Mouse (Mus musculus): ENCODE measurements at regions not wholly inside any gene's neighbourhood (a gene's known extent, or its start where the extent isn't known, plus 50 kb on each side); places are given as distances from the start of the nearest gene placed in this dataset.

DNA sequence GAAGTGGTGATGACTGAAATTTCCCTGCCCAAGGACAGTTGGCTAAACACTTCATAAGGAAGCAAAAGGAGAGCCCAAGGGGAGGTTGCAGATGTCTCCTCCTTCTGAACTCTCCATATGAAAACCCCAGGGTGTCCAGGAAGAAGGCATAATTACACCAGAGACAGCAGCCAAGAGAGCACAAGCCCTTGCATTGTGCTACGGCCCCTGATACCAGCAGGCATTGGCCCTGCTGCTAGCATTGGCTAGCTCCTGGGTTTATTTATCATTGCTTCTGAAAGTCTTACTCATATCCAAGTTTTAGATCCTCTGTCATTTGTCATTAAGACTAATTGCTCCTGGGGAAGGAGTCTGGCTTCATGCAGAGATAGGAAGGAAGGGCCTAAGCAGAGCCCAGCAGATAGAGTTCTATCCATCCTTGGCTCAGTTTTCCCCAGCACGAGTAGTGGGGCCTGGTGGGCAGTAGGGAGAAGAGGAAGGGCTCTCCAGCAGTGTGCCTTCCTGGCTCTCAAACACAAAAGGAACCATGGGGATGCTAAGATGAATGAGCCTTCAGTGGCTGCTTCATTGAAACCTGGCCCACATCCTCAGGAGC lies 98.5 kb upstream of the Tmc3 start:
- no peak for TF ChIP-seq CTCF (conservative IDR thresholded peaks at IDR 0.05; ENCODE audit: insufficient read depth, insufficient read length, low read depth, low read length)
- no peak for TF ChIP-seq POLR2A (IDR thresholded peaks at IDR 0.05; ENCODE audit: low read depth, low read length)
- no peaks in the 10 kb centered on the region for H3K4me1 ChIP-seq (ENCODE audit: control insufficient read depth, insufficient read depth, low read length)
- H3K27me3 ChIP-seq (replicated peaks; ENCODE audit: control insufficient read depth, insufficient read depth, low read length) = no peaks in the 10 kb centered on the region
- DNase-seq = no peak
- 67% methylated on average over 2 of the region's 2 CpGs for WGBS
- H3K36me3 ChIP-seq (ENCODE audit: control insufficient read depth, insufficient read depth, low read length) = no peaks in the 10 kb centered on the region
- no peak overlapping the region for H3K4me3 ChIP-seq (ENCODE audit: insufficient read depth, low read depth, low read length)
- no peak overlapping the region for H3K27ac ChIP-seq (ENCODE audit: insufficient read depth, low read depth, low read length)

DNA sequence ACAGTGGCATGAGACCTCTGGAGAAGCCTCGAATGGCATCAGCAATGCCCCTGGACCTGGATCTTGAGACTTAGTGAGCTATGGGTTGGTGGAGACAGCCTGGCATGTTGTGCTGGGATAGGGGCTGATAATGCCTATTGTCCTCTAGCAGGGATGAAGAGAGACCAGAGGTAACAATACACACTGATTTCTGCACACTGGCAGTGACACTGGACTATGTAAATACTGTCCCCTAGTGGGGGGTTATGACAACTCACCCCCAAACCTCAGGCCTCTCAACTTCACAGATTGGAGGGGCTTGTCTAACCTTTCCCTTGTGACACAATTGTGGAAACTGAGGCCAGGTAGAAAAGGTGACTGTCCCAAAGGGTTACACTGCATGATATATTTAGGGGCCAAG lies 94.9 kb upstream of the Tmc3 start:
- 83% methylated on average over 1 of the region's 1 CpGs for WGBS
- DNase-seq = peak; percentile 17
- no peaks in the 10 kb centered on the region for H3K4me1 ChIP-seq (ENCODE audit: control insufficient read depth, insufficient read depth, low read length)

GRCm38 (mm10) chr7:83504996-83505645 lies 79.6 kb upstream of the Tmc3 start:
- TF ChIP-seq POLR2A (IDR thresholded peaks at IDR 0.05; ENCODE audit: low read depth, low read length) (no peak), CTCF (conservative IDR thresholded peaks at IDR 0.05; ENCODE audit: insufficient read depth, insufficient read length, low read depth, low read length) (no peak)
- DNase-seq = no peak
- Histone ChIP-seq H3K4me3 (ENCODE audit: insufficient read depth, low read depth, low read length) (no peak overlapping the region), H3K4me1 (ENCODE audit: control insufficient read depth, insufficient read depth, low read length) (no peaks in the 10 kb centered on the region), H3K27ac (ENCODE audit: insufficient read depth, low read depth, low read length) (no peak overlapping the region), H3K36me3 (ENCODE audit: control insufficient read depth, insufficient read depth, low read length) (no peaks in the 10 kb centered on the region), H3K27me3 (replicated peaks; ENCODE audit: control insufficient read depth, insufficient read depth, low read length) (no peaks in the 10 kb centered on the region)
- 75% methylated on average over 2 of the region's 2 CpGs for WGBS

More for the DNA sequence above, 94.9 kb upstream of the Tmc3 start:
- Histone ChIP-seq H3K4me3 (ENCODE audit: insufficient read depth, low read depth, low read length) (no peak overlapping the region), H3K27me3 (replicated peaks; ENCODE audit: control insufficient read depth, insufficient read depth, low read length) (no peaks in the 10 kb centered on the region), H3K27ac (ENCODE audit: insufficient read depth, low read depth, low read length) (no peak overlapping the region), H3K36me3 (ENCODE audit: control insufficient read depth, insufficient read depth, low read length) (no peaks in the 10 kb centered on the region)
- TF ChIP-seq POLR2A (IDR thresholded peaks at IDR 0.05; ENCODE audit: low read depth, low read length) (no peak), CTCF (conservative IDR thresholded peaks at IDR 0.05; ENCODE audit: insufficient read depth, insufficient read length, low read depth, low read length) (peak; percentile 46)

DNA sequence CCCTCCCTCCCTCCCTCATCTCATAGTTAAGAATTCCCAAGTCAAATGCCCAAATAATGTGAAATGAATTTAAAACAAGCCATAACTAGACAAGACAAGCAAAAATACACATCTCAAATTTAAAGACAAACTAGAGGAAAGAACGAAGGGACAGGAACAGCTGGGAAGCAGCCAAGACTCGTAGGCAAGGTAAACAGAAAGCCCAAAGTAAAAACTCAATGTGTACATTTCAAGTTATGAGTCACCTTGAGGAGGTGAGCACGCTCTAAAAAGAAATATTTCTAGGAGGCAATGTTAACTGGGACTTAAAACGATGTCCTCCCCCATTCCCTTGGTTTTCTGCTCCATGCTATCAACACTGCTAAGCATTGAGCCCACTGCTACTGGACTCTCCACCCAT lies 68.4 kb upstream of the Tmc3 start:
- Histone ChIP-seq H3K27me3 (replicated peaks; ENCODE audit: control insufficient read depth, insufficient read depth, low read length) (no peaks in the 10 kb centered on the region), H3K4me1 (ENCODE audit: control insufficient read depth, insufficient read depth, low read length) (no peaks in the 10 kb centered on the region), H3K27ac (ENCODE audit: insufficient read depth, low read depth, low read length) (no peak overlapping the region), H3K4me3 (ENCODE audit: insufficient read depth, low read depth, low read length) (no peak overlapping the region), H3K36me3 (ENCODE audit: control insufficient read depth, insufficient read depth, low read length) (no peaks in the 10 kb centered on the region)
- WGBS = 61% methylated on average over 4 of the region's 4 CpGs
- TF ChIP-seq POLR2A (IDR thresholded peaks at IDR 0.05; ENCODE audit: low read depth, low read length) (no peak), CTCF (conservative IDR thresholded peaks at IDR 0.05; ENCODE audit: insufficient read depth, insufficient read length, low read depth, low read length) (no peak)
- no peak for DNase-seq

DNA sequence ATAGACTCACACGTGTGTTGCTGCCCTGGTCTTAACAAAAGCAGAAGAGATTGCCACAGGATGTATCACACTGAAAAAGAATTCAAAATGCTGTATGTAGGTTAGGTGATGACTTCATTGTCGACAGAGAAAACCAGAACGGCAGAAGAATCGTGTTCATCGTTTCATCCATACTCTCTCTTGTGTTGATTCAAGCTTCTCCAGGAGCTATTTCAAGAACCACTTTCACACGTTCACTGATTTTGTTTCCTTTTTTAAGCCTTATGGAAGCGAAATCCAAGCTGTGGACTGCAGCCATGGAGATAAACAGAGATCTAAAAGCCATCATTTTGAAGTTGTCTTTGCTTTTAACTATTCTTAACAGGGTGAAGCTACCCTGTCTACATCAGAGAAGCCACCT lies 63.2 kb upstream of the Tmc3 start:
- no peak overlapping the region for H3K27ac ChIP-seq (ENCODE audit: insufficient read depth, low read depth, low read length)
- H3K36me3 ChIP-seq (ENCODE audit: control insufficient read depth, insufficient read depth, low read length) = no peaks in the 10 kb centered on the region
- TF ChIP-seq CTCF (conservative IDR thresholded peaks at IDR 0.05; ENCODE audit: insufficient read depth, insufficient read length, low read depth, low read length) = no peak
- TF ChIP-seq POLR2A (IDR thresholded peaks at IDR 0.05; ENCODE audit: low read depth, low read length) = no peak
- DNase-seq = no peak
- H3K27me3 ChIP-seq (replicated peaks; ENCODE audit: control insufficient read depth, insufficient read depth, low read length) = no peaks in the 10 kb centered on the region
- H3K4me3 ChIP-seq (ENCODE audit: insufficient read depth, low read depth, low read length) = no peak overlapping the region
- no peaks in the 10 kb centered on the region for H3K4me1 ChIP-seq (ENCODE audit: control insufficient read depth, insufficient read depth, low read length)
- 87% methylated on average over 7 of the region's 7 CpGs for WGBS
